Mouse (Mus musculus): ENCODE measurements around the gene Diras2.

- TF ChIP-seq CTCF (IDR thresholded peaks at IDR 0.05; ENCODE audit: insufficient read depth, low read depth, low read length) (no peak), POLR2A (IDR thresholded peaks at IDR 0.05; ENCODE audit: insufficient read depth, low read depth, low read length) (no peak)
Observed at GRCm38 (mm10) chr13:52526249-52527035, 4.6 kb downstream of the Diras2 start.
